Comparison of ENCODE assay signal across 8 mouse cellular contexts in the genomic region with DNA sequence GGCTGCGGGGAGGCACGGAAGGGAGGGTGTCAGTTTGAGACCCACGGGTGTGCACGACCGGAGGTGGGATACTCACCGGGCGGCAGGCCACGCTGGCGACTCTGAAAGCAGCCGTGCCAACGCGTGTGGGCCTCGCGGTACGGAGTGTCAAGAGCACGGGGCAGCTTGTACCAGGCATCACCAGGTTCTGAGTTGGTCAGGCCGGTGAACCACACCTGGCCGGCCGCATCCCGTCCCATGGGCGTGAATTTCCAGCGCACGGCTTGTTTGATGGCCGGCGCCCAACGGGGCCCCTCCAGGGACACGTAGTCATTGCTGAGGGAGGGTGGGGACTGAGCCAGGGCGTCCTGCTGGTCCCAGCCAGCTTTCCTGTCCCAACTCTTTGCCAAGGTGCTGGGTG. TPM values are rescaled to one million over a fixed set of nuclear protein-coding genes. Genes with fewer than 3 reads are reported as not detected.
DNase-seq lines count a peak whose midpoint lies in the region; ATAC-seq and TF ChIP-seq lines count a peak whose summit lies in the region.

No protein-coding gene starts in this region.

- H3K9ac ChIP-seq in heart, adult 2 months (ENCODE audit: low read depth, low read length), result peak overlapping the region; percentile 25
- H3K9ac ChIP-seq in intestine, embryonic 15.5 days, result peak overlapping the region; percentile 44
- H3K9ac ChIP-seq in midbrain, embryonic 16.5 days (ENCODE audit: low read depth, low read length), result no peak overlapping the region; the same call in 1 of the 2 replicates

- H3K4me1 ChIP-seq in heart, adult 2 months (ENCODE audit: control insufficient read depth, insufficient read depth, low read length), result peaks cover 7% of the 10 kb centered on the region
- peaks cover 86% of the 10 kb centered on the region for H3K4me1 ChIP-seq in forebrain, embryonic 10.5 days
- peaks cover 53% of the 10 kb centered on the region for H3K4me1 ChIP-seq in intestine, embryonic 15.5 days (replicated peaks)
- peaks cover 18% of the 10 kb centered on the region for H3K4me1 ChIP-seq in midbrain, embryonic 16.5 days (ENCODE audit: control insufficient read depth, insufficient read depth, low read length)

- no peaks in the 10 kb centered on the region for H3K9me3 ChIP-seq in forebrain, embryonic 10.5 days
- no peaks in the 10 kb centered on the region for H3K9me3 ChIP-seq in intestine, embryonic 15.5 days
- H3K9me3 ChIP-seq in midbrain, embryonic 16.5 days (replicated peaks; ENCODE audit: control insufficient read depth, low read length, poor library complexity, severe bottlenecking), result no peaks in the 10 kb centered on the region

- H3K4me3 ChIP-seq in heart, adult 2 months, result peak overlapping the region; percentile 27; the same call in 1 of the 2 replicates
- peak overlapping the region; percentile 49 for H3K4me3 ChIP-seq in forebrain, embryonic 10.5 days
- H3K4me3 ChIP-seq in intestine, embryonic 15.5 days (replicated peaks), result peak overlapping the region; percentile 25
- H3K4me3 ChIP-seq in midbrain, embryonic 16.5 days (ENCODE audit: low read depth, low read length), result peak overlapping the region; percentile 16; the same call in 1 of the 2 replicates

- no peak for TF ChIP-seq CTCF in heart, adult 2 months (IDR thresholded peaks at IDR 0.05)

- TF ChIP-seq POLR2A in heart, adult 2 months (IDR thresholded peaks at IDR 0.05; ENCODE audit: insufficient read depth, low read depth, low read length), result no peak

- H3K27me3 ChIP-seq in heart, adult 2 months (ENCODE audit: control insufficient read depth, insufficient read depth, low read length), result no peaks in the 10 kb centered on the region
- peaks cover 44% of the 10 kb centered on the region for H3K27me3 ChIP-seq in forebrain, embryonic 10.5 days (ENCODE audit: poor library complexity, severe bottlenecking)
- peaks cover 10% of the 10 kb centered on the region for H3K27me3 ChIP-seq in intestine, embryonic 15.5 days (replicated peaks)
- no peaks in the 10 kb centered on the region; the same call in 1 of the 2 replicates for H3K27me3 ChIP-seq in midbrain, embryonic 16.5 days (ENCODE audit: control insufficient read depth, insufficient read depth, low read depth, low read length)

- WGBS in heart, adult 2 months, result 15% methylated on average over 28 of the region's 28 CpGs
- WGBS in forebrain, embryonic 10.5 days, result 11% methylated on average over 28 of the region's 28 CpGs
- WGBS in intestine, embryonic 15.5 days, result 9% methylated on average over 28 of the region's 28 CpGs
- 11% methylated on average over 28 of the region's 28 CpGs for WGBS in midbrain, embryonic 16.5 days

- peak overlapping the region; percentile 66 for H3K4me2 ChIP-seq in intestine, embryonic 15.5 days (replicated peaks)
- H3K4me2 ChIP-seq in midbrain, embryonic 16.5 days (ENCODE audit: low read length), result peak overlapping the region; percentile 43

- intact Hi-C loops in heart, adult 2 months (cut with DNase I), result no loop called here
- intact Hi-C loops in heart, postnatal 25 days (cut with DNase I), result no loop called here

- ATAC-seq in intestine, embryonic 15.5 days, result peak; percentile 26
- ATAC-seq in midbrain, embryonic 16.5 days, result no peak

- no peaks in the 10 kb centered on the region for H3K79me2 ChIP-seq in heart, adult 2 months (replicated peaks; ENCODE audit: control insufficient read depth, insufficient read depth, low read length)

- no peak overlapping the region for H3K27ac ChIP-seq in heart, adult 2 months
- peak overlapping the region; percentile 54 for H3K27ac ChIP-seq in forebrain, embryonic 10.5 days
- H3K27ac ChIP-seq in intestine, embryonic 15.5 days, result peak overlapping the region; percentile 3
- H3K27ac ChIP-seq in midbrain, embryonic 16.5 days (ENCODE audit: low read length), result no peak overlapping the region

- no peaks in the 10 kb centered on the region for H3K36me3 ChIP-seq in heart, adult 2 months (ENCODE audit: control insufficient read depth, insufficient read depth, low read length)
- H3K36me3 ChIP-seq in forebrain, embryonic 10.5 days (replicated peaks), result peaks cover 59% of the 10 kb centered on the region
- H3K36me3 ChIP-seq in intestine, embryonic 15.5 days, result peaks cover 34% of the 10 kb centered on the region
- peaks cover 22% of the 10 kb centered on the region for H3K36me3 ChIP-seq in midbrain, embryonic 16.5 days (ENCODE audit: control insufficient read depth, insufficient read depth, low read length)

- TF ChIP-seq EP300 in heart, adult 2 months (IDR thresholded peaks at IDR 0.05; ENCODE audit: insufficient read depth, low read depth, low read length), result no peak

- peak; percentile 60 for DNase-seq in heart, adult 2 months
- no peak for DNase-seq in heart, postnatal 25 days (ENCODE audit: low spot score)
- DNase-seq in forebrain, embryonic 10.5 days (ENCODE audit: extremely low spot score, low spot score), result peak; percentile 46
- no peak for DNase-seq in ovary, adult 18-20 months (ENCODE audit: low spot score)
- no peak for DNase-seq in frontal cortex, postnatal 25 days (ENCODE audit: low spot score in 2 of 2)
- DNase-seq in right cerebral cortex, adult 2 months (ENCODE audit: low spot score in 2 of 2), result no peak

RNA-seq across cellular contexts. Expression of gene 4930404N11Rik, which starts 0.9 kb away (rescaled TPM):
- 1 to 10 TPM in 1 of 2 experiments, under 1 TPM in 1; 0.64 to 1.1 TPM for total RNA-seq in heart, adult 2 months (2021)
- 0.32 and 1.2 TPM in 2 replicates for polyA plus RNA-seq in heart, adult 2 months (2012; rRNA removed)
- total RNA-seq in heart, postnatal 25 days (2021), result 1 to 10 TPM in 1 of 2 experiments, under 1 TPM in 1; 0.78 to 1.2 TPM
- polyA plus RNA-seq in forebrain, embryonic 10.5 days (2016; fragmentation: Nextera tagmentation; extraction: Ambion mirVana), result 0.35 and 0.52 TPM in 2 replicates
- 1.0 and 2.2 TPM in 2 replicates for polyA plus RNA-seq in intestine, embryonic 15.5 days (2015; fragmentation: Nextera tagmentation; extraction: Ambion mirVana)
- polyA plus RNA-seq in midbrain, embryonic 16.5 days (2015; fragmentation: Nextera tagmentation; extraction: Ambion mirVana), result 0.63 and 0.80 TPM in 2 replicates

RNA-seq across cellular contexts. Expression of gene Mfsd12, which starts 7.4 kb away (rescaled TPM):
- total RNA-seq in heart, adult 2 months (2021), result 10 to 100 TPM; 10.6 to 11.1 TPM
- 9.6 and 10.5 TPM in 2 replicates for polyA plus RNA-seq in heart, adult 2 months (2012; rRNA removed)
- 10 to 100 TPM; 12.5 to 13.7 TPM for total RNA-seq in heart, postnatal 25 days (2021)
- 6.7 and 7.5 TPM in 2 replicates for polyA plus RNA-seq in forebrain, embryonic 10.5 days (2016; fragmentation: Nextera tagmentation; extraction: Ambion mirVana)
- 19.9 and 23.8 TPM in 2 replicates for polyA plus RNA-seq in intestine, embryonic 15.5 days (2015; fragmentation: Nextera tagmentation; extraction: Ambion mirVana)
- polyA plus RNA-seq in midbrain, embryonic 16.5 days (2015; fragmentation: Nextera tagmentation; extraction: Ambion mirVana), result 17.2 and 18.1 TPM in 2 replicates

RNA-seq across cellular contexts. Expression of gene Fzr1, which starts 13.7 kb away (rescaled TPM):
- 10 to 100 TPM; 29.9 to 31.5 TPM for total RNA-seq in heart, adult 2 months (2021)
- polyA plus RNA-seq in heart, adult 2 months (2012; rRNA removed), result 49.3 and 56.1 TPM in 2 replicates
- total RNA-seq in heart, postnatal 25 days (2021), result 10 to 100 TPM; 27.7 to 32.3 TPM
- polyA plus RNA-seq in forebrain, embryonic 10.5 days (2016; fragmentation: Nextera tagmentation; extraction: Ambion mirVana), result 135 and 139 TPM in 2 replicates
- polyA plus RNA-seq in intestine, embryonic 15.5 days (2015; fragmentation: Nextera tagmentation; extraction: Ambion mirVana), result 83.2 and 85.7 TPM in 2 replicates
- polyA plus RNA-seq in midbrain, embryonic 16.5 days (2015; fragmentation: Nextera tagmentation; extraction: Ambion mirVana), result 145 and 146 TPM in 2 replicates

RNA-seq across cellular contexts. Expression of gene Hmg20b, which starts 14.4 kb away (rescaled TPM):
- 10 to 100 TPM; 55.6 to 58.1 TPM for total RNA-seq in heart, adult 2 months (2021)
- polyA plus RNA-seq in heart, adult 2 months (2012; rRNA removed), result 44.3 and 54.9 TPM in 2 replicates
- total RNA-seq in heart, postnatal 25 days (2021), result 10 to 100 TPM; 68.7 to 70.2 TPM
- polyA plus RNA-seq in forebrain, embryonic 10.5 days (2016; fragmentation: Nextera tagmentation; extraction: Ambion mirVana), result 101 and 108 TPM in 2 replicates
- 71.2 and 71.7 TPM in 2 replicates for polyA plus RNA-seq in intestine, embryonic 15.5 days (2015; fragmentation: Nextera tagmentation; extraction: Ambion mirVana)
- polyA plus RNA-seq in midbrain, embryonic 16.5 days (2015; fragmentation: Nextera tagmentation; extraction: Ambion mirVana), result 24.9 and 25.0 TPM in 2 replicates

RNA-seq across cellular contexts. Expression of gene Dohh, which starts 19.6 kb away (rescaled TPM):
- total RNA-seq in heart, adult 2 months (2021), result 10 to 100 TPM; 46.6 to 53.8 TPM
- 48.5 and 56.9 TPM in 2 replicates for polyA plus RNA-seq in heart, adult 2 months (2012; rRNA removed)
- total RNA-seq in heart, postnatal 25 days (2021), result 10 to 100 TPM; 52.0 to 56.2 TPM
- polyA plus RNA-seq in forebrain, embryonic 10.5 days (2016; fragmentation: Nextera tagmentation; extraction: Ambion mirVana), result 96.8 and 97.9 TPM in 2 replicates
- polyA plus RNA-seq in intestine, embryonic 15.5 days (2015; fragmentation: Nextera tagmentation; extraction: Ambion mirVana), result 89.2 and 100 TPM in 2 replicates
- polyA plus RNA-seq in midbrain, embryonic 16.5 days (2015; fragmentation: Nextera tagmentation; extraction: Ambion mirVana), result 77.5 and 86.2 TPM in 2 replicates

Comparison
In these comparisons a context has a peak if more than half of its experiments do, and no peak if none do; other contexts are left out.
1. DNase-seq: peak in heart, adult 2 months (2 of 2) and forebrain, embryonic 10.5 days (single experiment); none in heart, postnatal 25 days (single experiment), ovary, adult 18-20 months (single experiment), frontal cortex, postnatal 25 days (0 of 2) and right cerebral cortex, adult 2 months (0 of 2).
2. H3K27ac ChIP-seq: peak in forebrain, embryonic 10.5 days (single experiment) and intestine, embryonic 15.5 days (single experiment); none in heart, adult 2 months (single experiment) and midbrain, embryonic 16.5 days (single experiment).
3. Peak in every context shown above with its lines, with median percentiles within 50 percentile points of each other: H3K4me3 ChIP-seq.